Mouse (Mus musculus) MEL (cell line): Measurements from ENCODE around the gene Cd72. TPM values are rescaled to one million over a fixed set of nuclear protein-coding genes. Genes with fewer than 3 reads are reported as not detected.

ENCODE experiments used
- DNase-seq: peaks from one replicate; pipeline ENCODE4 v3.0.0; 2011; ENCODE audit warnings: low read depth, low spot score
- H3K27ac ChIP-seq: 2 replicates; pipeline ENCODE4 v1.5.1; 2012; ENCODE audit warnings: low read depth, mild to moderate bottlenecking, control low read depth, low read length, moderate library complexity; ENCODE audit not compliant: control insufficient read depth
- H3K27me3 ChIP-seq, 2 experiments: fragments of 150-350 bp in 1 of 2; sonication (generic) in 1 of 2; 2 replicates each; pipeline ENCODE4 v1.6.1; 2012; ENCODE audit warnings: low read length in 2 of 2, mild to moderate bottlenecking in 2 of 2, improper control_type of control experiment in 1 of 2, moderate library complexity in 1 of 2; ENCODE audit not compliant: insufficient read depth in 2 of 2, control insufficient read depth in 1 of 2
- H3K36me3 ChIP-seq, 2 experiments: 2 replicates each; pipeline ENCODE4 v1.6.1; 2012 to 2014; ENCODE audit warnings: low read length in 2 of 2, improper control_type of control experiment in 1 of 2, inconsistent platforms in 1 of 2, mild to moderate bottlenecking in 1 of 2; ENCODE audit not compliant: insufficient read depth in 2 of 2, control insufficient read depth in 1 of 2
- H3K4me1 ChIP-seq, 2 experiments: fragments of 150-350 bp in 1 of 2; sonication (generic) in 1 of 2; 2 replicates each; pipeline ENCODE4 v1.6.1; 2012; ENCODE audit warnings: low read length in 2 of 2, improper control_type of control experiment in 1 of 2, mild to moderate bottlenecking in 1 of 2; ENCODE audit not compliant: insufficient read depth in 2 of 2, control insufficient read depth in 1 of 2
- H3K4me3 ChIP-seq, 2 experiments: fragments of 150-350 bp in 1 of 2; sonication (generic) in 1 of 2; 2 replicates each; pipeline ENCODE4 v1.5.1; 2012; ENCODE audit warnings: low read depth in 2 of 2, low read length in 2 of 2, mild to moderate bottlenecking in 2 of 2, moderate library complexity in 2 of 2, control low read depth in 1 of 2, improper control_type of control experiment in 1 of 2; ENCODE audit not compliant: control insufficient read depth in 1 of 2, insufficient read depth in 1 of 2
- H3K79me2 ChIP-seq: 2 replicates; pipeline ENCODE4 v1.6.1; 2012; ENCODE audit warnings: mild to moderate bottlenecking, low read length, moderate library complexity; ENCODE audit not compliant: control insufficient read depth, poor library complexity, insufficient read depth
- H3K9ac ChIP-seq: 2 replicates; pipeline ENCODE4 v1.6.1; 2012; ENCODE audit warnings: low read depth, mild to moderate bottlenecking, control low read depth, low read length, moderate library complexity; ENCODE audit not compliant: control insufficient read depth, poor library complexity, severe bottlenecking
- H3K9me3 ChIP-seq: fragments of 150-350 bp; sonication (generic); replicated peaks from 2 replicates; pipeline ENCODE4 v1.6.1; 2012; ENCODE audit warnings: mild to moderate bottlenecking, low read length, improper control_type of control experiment, moderate library complexity; ENCODE audit not compliant: insufficient read depth
- BHLHE40 ChIP-seq: IDR thresholded peaks from 2 replicates; pipeline ENCODE4 v1.6.1; 2012; ENCODE audit warnings: low read depth, mild to moderate bottlenecking, inconsistent platforms, low read length, improper control_type of control experiment, borderline replicate concordance
- E2F4 ChIP-seq: IDR thresholded peaks from 2 replicates; pipeline ENCODE4 v1.6.1; 2011; ENCODE audit warnings: low read depth, low read length, improper control_type of control experiment, borderline replicate concordance
- ELF1 ChIP-seq: IDR thresholded peaks from 2 replicates; pipeline ENCODE4 v1.6.1; 2014; ENCODE audit warnings: low read depth, mild to moderate bottlenecking, inconsistent platforms, low read length, improper control_type of control experiment, moderate library complexity
- ETS1 ChIP-seq: IDR thresholded peaks from 2 replicates; pipeline ENCODE4 v1.6.1; 2012; ENCODE audit warnings: low read depth, mild to moderate bottlenecking, inconsistent platforms, low read length, improper control_type of control experiment, moderate library complexity
- GATA1 ChIP-seq: IDR thresholded peaks from 2 replicates; pipeline ENCODE4 v1.6.1; 2011; ENCODE audit warnings: low read depth, low read length, improper control_type of control experiment
- HCFC1 ChIP-seq: IDR thresholded peaks from 2 replicates; pipeline ENCODE4 v1.6.1; 2012; ENCODE audit warnings: low read depth, mild to moderate bottlenecking, inconsistent platforms, low read length, improper control_type of control experiment, moderate library complexity
- MAFK ChIP-seq: IDR thresholded peaks from 2 replicates; pipeline ENCODE4 v1.6.1; 2011; ENCODE audit warnings: low read depth, mild to moderate bottlenecking, low read length, improper control_type of control experiment, borderline replicate concordance
- MAX ChIP-seq: IDR thresholded peaks from 2 replicates; pipeline ENCODE4 v1.6.1; 2011; ENCODE audit warnings: low read length, improper control_type of control experiment
- MXI1 ChIP-seq: IDR thresholded peaks from 2 replicates; pipeline ENCODE4 v1.6.1; 2011; ENCODE audit warnings: mild to moderate bottlenecking, low read depth, low read length, improper control_type of control experiment
- MYB ChIP-seq: IDR thresholded peaks from 2 replicates; pipeline ENCODE4 v1.6.1; 2011; ENCODE audit warnings: mild to moderate bottlenecking, low read depth, low read length, improper control_type of control experiment
- MYC ChIP-seq: IDR thresholded peaks from 2 replicates; pipeline ENCODE4 v1.6.1; 2011; ENCODE audit warnings: low read depth, mild to moderate bottlenecking, low read length, improper control_type of control experiment, moderate library complexity
- POLR2AphosphoS2 ChIP-seq: IDR thresholded peaks from 2 replicates; pipeline ENCODE4 v1.6.1; 2011; ENCODE audit warnings: low read length, improper control_type of control experiment
- POLR2AphosphoS5 ChIP-seq: IDR thresholded peaks from 2 replicates; pipeline ENCODE4 v1.6.1; 2012; ENCODE audit warnings: low read depth, borderline replicate concordance, mild to moderate bottlenecking, inconsistent platforms, low read length, moderate library complexity, mixed read lengths
- RAD21 ChIP-seq: IDR thresholded peaks from 2 replicates; pipeline ENCODE4 v1.6.1; 2011; ENCODE audit warnings: mild to moderate bottlenecking, low read depth, low read length, improper control_type of control experiment
- RCOR1 ChIP-seq: IDR thresholded peaks from 2 replicates; pipeline ENCODE4 v1.6.1; 2012; ENCODE audit warnings: low read depth, mild to moderate bottlenecking, inconsistent platforms, low read length, improper control_type of control experiment
- TBP ChIP-seq: IDR thresholded peaks from 2 replicates; pipeline ENCODE4 v1.8.0; 2011; ENCODE audit warnings: low read depth, low read length, improper control_type of control experiment
- TCF12 ChIP-seq: IDR thresholded peaks from 2 replicates; pipeline ENCODE4 v1.6.1; 2014; ENCODE audit warnings: low read depth, mild to moderate bottlenecking, inconsistent platforms, low read length, improper control_type of control experiment, moderate library complexity
- UBTF ChIP-seq: IDR thresholded peaks from 2 replicates; pipeline ENCODE4 v1.6.1; 2012; ENCODE audit warnings: low read depth, mild to moderate bottlenecking, inconsistent platforms, low read length, improper control_type of control experiment, moderate library complexity, borderline replicate concordance; ENCODE audit not compliant: insufficient read depth
- USF1 ChIP-seq: IDR thresholded peaks from 2 replicates; pipeline ENCODE4 v1.6.1; 2014; ENCODE audit warnings: low read depth, mild to moderate bottlenecking, inconsistent platforms, low read length, improper control_type of control experiment, moderate library complexity
- ZC3H11A ChIP-seq: IDR thresholded peaks from 2 replicates; pipeline ENCODE4 v1.6.1; 2012; ENCODE audit warnings: low read depth, mild to moderate bottlenecking, inconsistent platforms, low read length, improper control_type of control experiment
- ZMIZ1 ChIP-seq: IDR thresholded peaks from 2 replicates; pipeline ENCODE4 v1.6.1; 2012; ENCODE audit warnings: low read depth, mild to moderate bottlenecking, inconsistent platforms, low read length, improper control_type of control experiment, moderate library complexity
- polyA plus RNA-seq, 2 experiments: library from polyadenylated mRNA; stranded (reverse) in 1 of 2; unstranded in 1 of 2; fragments of >175 nt in 1 of 2; fragments of >200 nt in 1 of 2; gene quantifications; 2 replicates each; pipeline versions ENCODE4 v1.2.1 to v1.2.4; 2012; ENCODE audit warnings: low replicate concordance in 2 of 2, low read depth in 1 of 2; ENCODE audit not compliant: insufficient read length in 2 of 2, insufficient read depth in 1 of 2, missing spikeins in 1 of 2
- total RNA-seq: library from RNA; depleted of rRNA; stranded (reverse); fragments of 300-350 nt; gene quantifications from 2 replicates; pipeline ENCODE4 v1.2.3, GENCODE M21; 2012

Cd72 gene
- total and polyA plus RNA-seq, 3 experiments, result 1.3 to 2.4 TPM; not detected in 1

DNA sequence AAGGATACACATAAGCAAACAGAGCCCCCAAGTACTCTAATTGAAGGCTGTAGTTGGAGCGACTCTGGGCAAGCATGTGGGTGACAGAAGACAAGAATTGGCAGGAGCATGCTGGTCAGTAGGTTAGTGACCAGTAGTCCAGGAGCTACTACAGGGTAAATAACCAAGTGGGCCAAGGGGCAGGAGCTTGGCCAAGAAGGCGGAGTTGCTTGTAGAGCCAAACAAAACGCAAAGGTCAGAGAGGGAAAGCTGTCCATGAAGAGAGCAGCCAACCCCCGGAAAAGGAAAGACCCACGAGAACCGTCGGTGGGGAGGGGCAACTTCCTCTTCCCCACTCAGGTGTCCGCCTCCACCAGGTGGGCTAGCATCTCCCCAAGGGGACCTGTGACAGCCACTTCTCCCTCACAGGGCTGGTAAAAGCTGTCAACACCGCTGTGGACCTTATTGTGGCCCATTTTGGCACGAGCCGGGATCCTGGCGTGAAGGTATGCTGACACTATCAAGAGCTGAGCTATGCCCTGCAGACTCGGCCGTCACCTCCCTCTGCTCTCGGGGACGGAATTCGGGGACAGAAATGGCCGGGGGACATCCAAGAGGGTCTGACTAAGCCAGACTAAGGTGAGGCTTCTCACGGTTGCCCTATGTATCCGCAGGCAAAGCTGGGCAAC, 31.0 kb downstream of the Cd72 start:
- Histone ChIP-seq H3K4me3 (no peak overlapping the region), H3K9me3 (no peaks in the 10 kb centered on the region), H3K9ac (no peak overlapping the region), H3K36me3 (peaks cover 0 to 18% of the 10 kb centered on the region in 2 experiments; a peak in 3 of 4 replicates), H3K4me1 (peaks cover 2 to 19% of the 10 kb centered on the region in 2 experiments; a peak in 3 of 4 replicates), H3K27me3 (no peaks in the 10 kb centered on the region), H3K79me2 (no peaks in the 10 kb centered on the region), H3K27ac (no peak overlapping the region)
- DNase-seq, result no peak
- TF ChIP-seq UBTF (no peak), TCF12 (no peak), MAX (no peak), GATA1 (no peak)

DNA sequence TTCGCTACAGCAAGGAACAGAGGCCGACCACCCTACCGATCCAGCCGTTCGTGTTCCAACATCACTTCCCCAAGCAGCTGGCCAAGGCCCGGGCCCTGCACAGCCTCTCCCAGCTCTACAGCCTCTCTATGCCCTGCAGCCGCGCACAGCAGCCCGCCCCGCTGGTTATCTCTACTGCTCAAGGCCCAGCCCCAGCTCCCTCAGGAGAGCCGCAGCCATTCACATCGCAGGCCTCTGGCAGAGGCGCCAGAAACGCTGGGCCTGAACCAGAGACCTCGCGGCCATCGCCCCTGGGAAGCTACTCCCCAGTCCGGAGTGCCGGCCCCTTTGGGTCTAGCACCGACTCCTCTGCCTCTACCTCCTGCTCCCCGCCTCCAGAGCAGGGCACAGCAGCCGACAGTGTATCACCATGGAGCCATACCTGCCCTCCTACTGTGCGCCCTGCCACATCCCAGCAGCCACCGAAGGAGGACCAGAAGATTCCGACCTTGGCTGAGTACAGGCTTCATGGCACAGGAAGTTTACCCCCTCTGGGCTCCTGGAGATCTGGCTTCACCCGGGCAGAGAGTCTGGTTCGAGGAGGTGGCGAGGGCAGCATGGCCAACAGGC, 32.7 kb downstream of the Cd72 start:
- Histone ChIP-seq H3K9me3 (no peaks in the 10 kb centered on the region), H3K27ac (no peak overlapping the region), H3K9ac (no peak overlapping the region), H3K4me1 (peaks cover 8 to 29% of the 10 kb centered on the region in 2 experiments; a peak in 3 of 4 replicates), H3K4me3 (no peak overlapping the region), H3K36me3 (peaks cover 0 to 28% of the 10 kb centered on the region in 2 experiments; a peak in 3 of 4 replicates), H3K27me3 (no peaks in the 10 kb centered on the region), H3K79me2 (no peaks in the 10 kb centered on the region; the same call in 1 of the 2 replicates)
- no peak for TF ChIP-seq HCFC1
- no peak for TF ChIP-seq MYB
- no peak for TF ChIP-seq ETS1
- TF ChIP-seq POLR2AphosphoS2, result no peak
- TF ChIP-seq GATA1, result no peak
- TF ChIP-seq ZMIZ1, result no peak
- no peak for TF ChIP-seq E2F4
- TF ChIP-seq POLR2AphosphoS5, result no peak
- TF ChIP-seq RCOR1, result no peak
- TF ChIP-seq USF1, result no peak
- TF ChIP-seq RAD21, result no peak
- no peak for TF ChIP-seq ZC3H11A
- TF ChIP-seq MXI1, result no peak
- TF ChIP-seq TCF12, result no peak
- TF ChIP-seq MYC, result no peak
- no peak for TF ChIP-seq ELF1
- no peak for TF ChIP-seq TBP
- no peak for TF ChIP-seq BHLHE40
- no peak for TF ChIP-seq MAFK
- DNase-seq, result no peak
